Mouse (Mus musculus): ENCODE results near the gene Tex2.

- TF ChIP-seq CTCF (IDR thresholded peaks at IDR 0.05; ENCODE audit: insufficient read depth, low read depth, low read length) = no peak
- no peak for TF ChIP-seq POLR2A (IDR thresholded peaks at IDR 0.05; ENCODE audit: insufficient read depth, low read depth, low read length)
Measured at GRCm38 (mm10) chr11:106507638-106508037, 105.6 kb downstream of the Tex2 start.

All from olfactory bulb, adult 2 months (tissue).